Mouse (Mus musculus): ENCODE measurements around the gene Itga11.

DNA sequence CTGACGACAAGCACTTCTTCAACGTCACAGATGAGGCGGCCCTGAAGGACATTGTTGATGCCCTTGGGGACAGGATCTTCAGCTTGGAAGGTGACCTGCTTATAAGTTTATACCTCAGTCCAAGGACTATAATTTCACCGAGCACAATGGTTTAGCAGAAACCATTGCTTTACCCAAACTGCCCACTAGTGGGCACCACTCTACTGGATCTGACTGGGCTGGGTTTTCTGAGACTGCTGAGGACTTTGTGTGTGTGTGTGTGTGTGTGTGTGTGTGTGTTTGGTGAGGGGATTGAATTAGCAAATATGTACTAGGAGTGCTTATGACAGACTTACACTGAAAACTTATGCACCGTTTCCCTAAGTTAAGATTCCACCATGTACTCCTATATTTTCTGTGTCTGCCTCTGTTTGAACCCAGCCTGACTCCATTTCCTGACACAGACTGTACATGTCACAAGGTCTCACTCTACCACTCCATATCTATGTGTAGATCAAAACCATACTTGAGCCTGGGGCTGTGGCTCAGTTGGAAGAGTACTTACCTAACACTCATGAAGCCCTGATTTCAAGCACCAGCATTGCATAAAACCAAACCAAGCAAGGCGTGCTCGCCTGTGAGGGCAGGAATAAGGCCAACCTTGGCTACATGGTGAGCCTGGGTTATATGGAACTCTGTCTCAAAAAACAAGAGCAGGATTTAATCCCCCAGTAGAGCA is 67.1 kb downstream of the Itga11 start:
- TF ChIP-seq CTCF (IDR thresholded peaks at IDR 0.05; ENCODE audit: insufficient read depth, low read length) (peak; percentile 48), POLR2A (IDR thresholded peaks at IDR 0.05; ENCODE audit: borderline replicate concordance, extremely low read depth, low read depth, low read length) (no peak)
